ENCODE assay signal across 26 mouse cellular contexts in the genomic region with DNA sequence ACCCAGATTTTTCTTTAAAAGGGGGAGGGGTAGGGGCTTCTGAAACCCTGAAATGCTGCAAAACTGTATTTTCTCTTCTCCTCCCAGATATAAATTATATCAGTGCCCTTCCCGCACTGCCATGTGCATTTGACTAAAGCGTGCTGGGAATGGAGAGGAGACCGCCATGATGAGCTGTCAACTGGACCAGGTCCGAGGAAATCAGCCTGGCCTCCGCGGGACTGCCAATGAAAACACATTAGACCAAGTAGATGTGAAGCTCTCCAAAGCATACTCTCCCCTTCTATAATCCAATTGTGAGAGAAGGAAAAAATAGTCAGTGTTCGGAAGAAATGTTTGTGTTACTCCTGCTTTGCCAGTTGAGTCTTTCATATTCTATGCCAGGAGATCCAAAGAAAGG.
DNase-seq lines count a peak whose midpoint lies in the region; ATAC-seq and TF ChIP-seq lines count a peak whose summit lies in the region.
"Had no signal": no experiment of that assay in that cellular context is flagged by ENCODE, and none has a peak within 500 bp of the region (broad histone marks: within the 10 kb centered on the region; RNA-seq: fewer than 3 reads in every experiment).

No protein-coding gene starts in this region.

- no peak overlapping the region for H3K4me3 ChIP-seq in heart, embryonic 11.5 days (ENCODE audit: low read depth, low read length)
- no peak overlapping the region for H3K4me3 ChIP-seq in lung, adult 2 months (replicated peaks; ENCODE audit: extremely low read depth, low read depth, low read length)
- H3K4me3 ChIP-seq: embryonic facial prominence, embryonic 13.5 days; embryonic facial prominence, embryonic 15.5 days; erythroblast, embryonic 14.5 days; forebrain, embryonic 13.5 days; forebrain, embryonic 15.5 days had no signal

- H3K9ac ChIP-seq in heart, embryonic 11.5 days (ENCODE audit: low read depth, low read length), result no peak overlapping the region
- H3K9ac ChIP-seq: embryonic facial prominence, embryonic 13.5 days; embryonic facial prominence, embryonic 15.5 days; forebrain, embryonic 13.5 days; forebrain, embryonic 15.5 days; forebrain, postnatal 0 days had no signal

- H3K4me1 ChIP-seq in heart, embryonic 11.5 days (ENCODE audit: control insufficient read depth, insufficient read depth, low read length), result peaks cover 13% of the 10 kb centered on the region
- H3K4me1 ChIP-seq in lung, adult 2 months (ENCODE audit: control insufficient read depth, insufficient read depth, low read length), result no peaks in the 10 kb centered on the region

- no peak for TF ChIP-seq POLR2A in lung, adult 2 months (IDR thresholded peaks at IDR 0.05; ENCODE audit: borderline replicate concordance, extremely low read depth, low read depth, low read length)

- H3K36me3 ChIP-seq in heart, embryonic 11.5 days (ENCODE audit: control insufficient read depth, insufficient read depth, low read length), result no peaks in the 10 kb centered on the region
- H3K36me3 ChIP-seq: embryonic facial prominence, embryonic 13.5 days; embryonic facial prominence, embryonic 15.5 days; forebrain, embryonic 15.5 days had no signal

- H3K9me3 ChIP-seq in heart, embryonic 11.5 days (replicated peaks; ENCODE audit: control insufficient read depth, low read length), result no peaks in the 10 kb centered on the region
- H3K9me3 ChIP-seq: embryonic facial prominence, embryonic 13.5 days; embryonic facial prominence, embryonic 15.5 days; forebrain, embryonic 13.5 days; forebrain, embryonic 15.5 days had no signal

- no peak overlapping the region for H3K4me2 ChIP-seq in heart, embryonic 11.5 days
- H3K4me2 ChIP-seq: embryonic facial prominence, embryonic 13.5 days; embryonic facial prominence, embryonic 15.5 days; forebrain, embryonic 13.5 days; forebrain, embryonic 15.5 days had no signal

- 82% methylated on average over 7 of the region's 7 CpGs for WGBS in heart, embryonic 11.5 days (ENCODE audit: insufficient replicate concordance)
- WGBS in lung, adult 2 months, result 77% methylated on average over 7 of the region's 7 CpGs

- no peak overlapping the region for H3K27ac ChIP-seq in heart, embryonic 11.5 days (ENCODE audit: low read depth, low read length)
- H3K27ac ChIP-seq: embryonic facial prominence, embryonic 13.5 days; embryonic facial prominence, embryonic 15.5 days; forebrain, embryonic 13.5 days; forebrain, embryonic 15.5 days had no signal

- intact Hi-C loops in left cerebral cortex, postnatal 14 days (cut with DNase I), result loop anchor here (10.0 kb wide), 1 partner anchor 281 kb away; a partner anchor contains a TSS

- DNase-seq in heart, adult 18-20 months, result peak; percentile 31 to 40
- DNase-seq in lung, postnatal 10 days, result peak; percentile 18
- DNase-seq in lung, adult 2 months, result no peak
- peak; percentile 64 for DNase-seq in fibroblast of lung, adult 2 months (ENCODE audit: low read depth)
- DNase-seq in heart, postnatal 4 days, result peak; percentile 42
- no peak for DNase-seq in left cerebral cortex, postnatal 14 days (ENCODE audit: low spot score in 2 of 2)
- no peak for DNase-seq in gastrocnemius, adult 18-20 months (ENCODE audit: low spot score)
- DNase-seq: adrenal gland, adult 8-10 months; adrenal gland, postnatal 14 days; adrenal gland, postnatal 36 days; cerebellum, adult 11 months; cerebellum, adult 18-20 months; cerebellum, adult 8-10 months; cerebellum, adult 9-11 months; cerebellum, postnatal 14 days; cerebellum, postnatal 36 days; embryo, embryonic 11 days; forebrain, postnatal 0 days had no signal

- ATAC-seq in heart, embryonic 11.5 days (replicated peaks; ENCODE audit: insufficient number of reproducible peaks, low FRiP score, low TSS enrichment), result no peak
- ATAC-seq: activated CD4-positive, CD25-positive, alpha-beta regulatory T cell, adult 4 months; forebrain, embryonic 13.5 days; forebrain, embryonic 15.5 days; forebrain, postnatal 0 days; Patski had no signal

- H3K27me3 ChIP-seq in heart, embryonic 11.5 days (ENCODE audit: control insufficient read depth, insufficient read depth, low read length), result no peaks in the 10 kb centered on the region
- H3K27me3 ChIP-seq: embryonic facial prominence, embryonic 13.5 days; embryonic facial prominence, embryonic 15.5 days; forebrain, embryonic 13.5 days; forebrain, embryonic 15.5 days; Patski had no signal

- no peak for TF ChIP-seq CTCF in lung, adult 2 months (IDR thresholded peaks at IDR 0.05; ENCODE audit: insufficient read depth, low read length)

Comparison
In these comparisons a context has a peak if more than half of its experiments do, and no peak if none do; other contexts are left out.
1. DNase-seq: peak in heart, adult 18-20 months (2 of 2), lung, postnatal 10 days (single experiment), fibroblast of lung, adult 2 months (single experiment) and heart, postnatal 4 days (single experiment); none in lung, adult 2 months (single experiment), left cerebral cortex, postnatal 14 days (0 of 2) and gastrocnemius, adult 18-20 months (single experiment).